Mouse (Mus musculus) spleen, postnatal 36 days (tissue): ENCODE measurements around the gene Gm20888.
"Not testable (repeated sequence)": the region's sequence is repeated elsewhere in the genome, so short reads cannot be mapped to it uniquely, and the experiment has no call there.

Source experiments
- DNase-seq, 2 experiments: peaks; one replicate each; pipeline ENCODE4 v3.0.0; 2022; ENCODE audit warnings: low spot score in 2 of 2, mixed read lengths in 1 of 2

The Gm20888 gene

GRCm38 (mm10) chrY:70441582-70441981 is at the start of gene Gm20888:
Gene Gm20888 (plus strand): TSS chrY:70441882.
- not testable (repeated sequence) for DNase-seq
